Mouse (Mus musculus): ENCODE measurements at regions not wholly inside any gene's neighbourhood (a gene's known extent, or its start where the extent isn't known, plus 50 kb on each side); places are given as distances from the start of the nearest gene placed in this dataset.

- no peak overlapping the region for H3K4me3 ChIP-seq (replicated peaks)
- no peaks in the 10 kb centered on the region for H3K9me3 ChIP-seq (ENCODE audit: control insufficient read depth, low read length)
- no peaks in the 10 kb centered on the region for H3K27me3 ChIP-seq (ENCODE audit: control insufficient read depth)
- TF ChIP-seq TAL1 (IDR thresholded peaks at IDR 0.05; ENCODE audit: low read length) (no peak), GATA1 (IDR thresholded peaks at IDR 0.05; ENCODE audit: low read length) (no peak)
- H3K36me3 ChIP-seq (ENCODE audit: control insufficient read depth), result no peaks in the 10 kb centered on the region
- H3K4me1 ChIP-seq (ENCODE audit: control insufficient read depth), result no peaks in the 10 kb centered on the region
These were observed 110.7 kb downstream of the Cdc5l start for GRCm38 (mm10) chr17:45322842-45323241.

GRCm38 (mm10) chr17:45320074-45320473, 113.5 kb downstream of the Cdc5l start:
- TF ChIP-seq TAL1 (IDR thresholded peaks at IDR 0.05; ENCODE audit: low read length) (no peak), GATA1 (IDR thresholded peaks at IDR 0.05; ENCODE audit: low read length) (no peak)
- H3K4me3 ChIP-seq (replicated peaks), result no peak overlapping the region
- H3K27me3 ChIP-seq (ENCODE audit: control insufficient read depth), result no peaks in the 10 kb centered on the region
- no peaks in the 10 kb centered on the region for H3K36me3 ChIP-seq (ENCODE audit: control insufficient read depth)
- no peaks in the 10 kb centered on the region for H3K4me1 ChIP-seq (ENCODE audit: control insufficient read depth)
- no peaks in the 10 kb centered on the region for H3K9me3 ChIP-seq (ENCODE audit: control insufficient read depth, low read length)

- H3K4me1 ChIP-seq (ENCODE audit: control insufficient read depth), result no peaks in the 10 kb centered on the region
- H3K27me3 ChIP-seq (ENCODE audit: control insufficient read depth), result no peaks in the 10 kb centered on the region
- no peaks in the 10 kb centered on the region for H3K36me3 ChIP-seq (ENCODE audit: control insufficient read depth)
- H3K4me3 ChIP-seq (replicated peaks), result no peak overlapping the region
- TF ChIP-seq GATA1 (IDR thresholded peaks at IDR 0.05; ENCODE audit: low read length) (no peak), TAL1 (IDR thresholded peaks at IDR 0.05; ENCODE audit: low read length) (no peak)
- H3K9me3 ChIP-seq (ENCODE audit: control insufficient read depth, low read length), result no peaks in the 10 kb centered on the region
These were observed 115.1 kb downstream of the Cdc5l start for GRCm38 (mm10) chr17:45318211-45319076.

- Histone ChIP-seq H3K4me3 (replicated peaks) (no peak overlapping the region), H3K4me1 (ENCODE audit: control insufficient read depth) (no peaks in the 10 kb centered on the region), H3K36me3 (ENCODE audit: control insufficient read depth) (no peaks in the 10 kb centered on the region), H3K27me3 (ENCODE audit: control insufficient read depth) (no peaks in the 10 kb centered on the region), H3K9me3 (ENCODE audit: control insufficient read depth, low read length) (no peaks in the 10 kb centered on the region)
- TF ChIP-seq GATA1 (IDR thresholded peaks at IDR 0.05; ENCODE audit: low read length), result no peak
- no peak for TF ChIP-seq TAL1 (IDR thresholded peaks at IDR 0.05; ENCODE audit: low read length)
These were observed 120.8 kb downstream of the Cdc5l start for GRCm38 (mm10) chr17:45312510-45313266.

GRCm38 (mm10) chr17:45306506-45306905, 127.0 kb downstream of the Cdc5l start:
- no peak for TF ChIP-seq TAL1 (IDR thresholded peaks at IDR 0.05; ENCODE audit: low read length)
- H3K4me3 ChIP-seq (replicated peaks), result no peak overlapping the region
- no peaks in the 10 kb centered on the region for H3K9me3 ChIP-seq (ENCODE audit: control insufficient read depth, low read length)
- no peaks in the 10 kb centered on the region for H3K4me1 ChIP-seq (ENCODE audit: control insufficient read depth)
- H3K36me3 ChIP-seq (ENCODE audit: control insufficient read depth), result no peaks in the 10 kb centered on the region
- no peaks in the 10 kb centered on the region for H3K27me3 ChIP-seq (ENCODE audit: control insufficient read depth)

GRCm38 (mm10) chr17:45303183-45303582, 130.4 kb downstream of the Cdc5l start:
- Histone ChIP-seq H3K36me3 (ENCODE audit: control insufficient read depth) (no peaks in the 10 kb centered on the region), H3K9me3 (ENCODE audit: control insufficient read depth, low read length) (no peaks in the 10 kb centered on the region)
- TF ChIP-seq TAL1 (IDR thresholded peaks at IDR 0.05; ENCODE audit: low read length), result no peak
- TF ChIP-seq GATA1 (IDR thresholded peaks at IDR 0.05; ENCODE audit: low read length), result no peak

GRCm38 (mm10) chr17:45298355-45298754, 135.2 kb downstream of the Cdc5l start:
- no peaks in the 10 kb centered on the region for H3K4me1 ChIP-seq (ENCODE audit: control insufficient read depth)
- TF ChIP-seq GATA1 (IDR thresholded peaks at IDR 0.05; ENCODE audit: low read length), result no peak
- TF ChIP-seq TAL1 (IDR thresholded peaks at IDR 0.05; ENCODE audit: low read length), result no peak
- no peaks in the 10 kb centered on the region for H3K9me3 ChIP-seq (ENCODE audit: control insufficient read depth, low read length)

More at GRCm38 (mm10) chr17:45303183-45303582, 130.4 kb downstream of the Cdc5l start:
- no peak overlapping the region for H3K4me3 ChIP-seq (replicated peaks)
- no peaks in the 10 kb centered on the region for H3K27me3 ChIP-seq (ENCODE audit: control insufficient read depth)
- H3K4me1 ChIP-seq (ENCODE audit: control insufficient read depth), result no peaks in the 10 kb centered on the region

GRCm38 (mm10) chr17:45297860-45298259, 135.7 kb downstream of the Cdc5l start:
- Histone ChIP-seq H3K4me3 (replicated peaks) (no peak overlapping the region), H3K9me3 (ENCODE audit: control insufficient read depth, low read length) (no peaks in the 10 kb centered on the region), H3K4me1 (ENCODE audit: control insufficient read depth) (no peaks in the 10 kb centered on the region), H3K36me3 (ENCODE audit: control insufficient read depth) (no peaks in the 10 kb centered on the region), H3K27me3 (ENCODE audit: control insufficient read depth) (no peaks in the 10 kb centered on the region)
- no peak for TF ChIP-seq TAL1 (IDR thresholded peaks at IDR 0.05; ENCODE audit: low read length)
- TF ChIP-seq GATA1 (IDR thresholded peaks at IDR 0.05; ENCODE audit: low read length), result no peak

More at GRCm38 (mm10) chr17:45298355-45298754, 135.2 kb downstream of the Cdc5l start:
- Histone ChIP-seq H3K36me3 (ENCODE audit: control insufficient read depth) (no peaks in the 10 kb centered on the region), H3K4me3 (replicated peaks) (no peak overlapping the region), H3K27me3 (ENCODE audit: control insufficient read depth) (no peaks in the 10 kb centered on the region)

GRCm38 (mm10) chr17:45296363-45296762, 137.2 kb downstream of the Cdc5l start:
- Histone ChIP-seq H3K4me3 (replicated peaks) (no peak overlapping the region), H3K27me3 (ENCODE audit: control insufficient read depth) (no peaks in the 10 kb centered on the region), H3K4me1 (ENCODE audit: control insufficient read depth) (no peaks in the 10 kb centered on the region), H3K9me3 (ENCODE audit: control insufficient read depth, low read length) (no peaks in the 10 kb centered on the region), H3K36me3 (ENCODE audit: control insufficient read depth) (no peaks in the 10 kb centered on the region)
- TF ChIP-seq GATA1 (IDR thresholded peaks at IDR 0.05; ENCODE audit: low read length) (no peak), TAL1 (IDR thresholded peaks at IDR 0.05; ENCODE audit: low read length) (no peak)

Data from erythroblast, embryonic 14.5 days (primary cell).